ENCODE assay signal across 29 mouse cellular contexts in the genomic region with DNA sequence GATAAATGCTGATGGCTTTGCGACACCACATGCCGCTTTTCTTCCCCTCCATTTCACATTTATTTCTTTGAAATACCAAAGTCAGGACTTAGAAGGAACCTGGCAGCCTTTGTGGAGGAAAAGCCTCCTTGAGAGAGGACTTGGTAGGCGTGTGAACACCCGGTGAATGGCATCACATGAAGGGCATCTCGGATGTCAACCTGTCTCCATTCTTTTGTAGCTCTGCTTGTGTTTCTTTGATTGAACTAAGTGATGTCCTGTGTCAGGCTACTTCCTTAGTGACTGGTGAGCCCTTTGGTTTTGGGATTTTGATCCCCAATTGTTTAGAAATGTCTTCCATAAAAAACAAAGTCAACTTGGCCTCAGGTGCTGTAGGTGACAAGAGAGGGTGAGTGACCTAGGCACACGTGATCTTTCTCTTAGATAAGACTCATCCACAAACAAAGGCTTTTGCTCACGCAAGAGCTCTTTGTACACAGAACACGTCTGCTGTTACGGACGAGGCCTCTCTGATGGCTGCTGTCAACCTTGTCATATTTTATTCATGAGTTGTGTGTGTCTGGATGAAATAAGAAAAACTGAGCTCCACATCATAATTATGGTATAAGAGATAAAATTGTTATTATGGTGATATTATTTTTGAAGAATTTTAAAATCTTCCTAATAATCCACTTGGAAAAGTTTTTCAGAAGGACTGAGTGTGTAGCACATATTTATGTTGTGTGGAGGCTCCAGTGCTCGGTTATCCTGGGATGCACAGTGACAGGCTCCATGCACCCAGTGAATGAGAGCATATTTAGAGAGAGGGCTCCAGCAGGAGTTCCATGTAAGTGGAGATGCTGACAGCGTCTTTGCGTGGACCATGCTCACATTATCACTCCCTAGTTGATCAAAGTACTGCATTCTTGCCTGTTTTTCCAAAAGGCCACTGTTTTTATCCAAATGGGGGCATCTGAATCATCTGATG.
DNase-seq lines count a peak whose midpoint lies in the region; ATAC-seq lines count a peak whose summit lies in the region.
"Had no signal": no experiment of that assay in that cellular context is flagged by ENCODE, and none has a peak within 500 bp of the region (broad histone marks: within the 10 kb centered on the region; RNA-seq: fewer than 3 reads in every experiment).

No protein-coding gene starts in this region.

- H3K27ac ChIP-seq in hindbrain, embryonic 12.5 days, result no peak overlapping the region
- H3K27ac ChIP-seq in hindbrain, embryonic 16.5 days (ENCODE audit: low read depth, low read length), result no peak overlapping the region
- no peak overlapping the region for H3K27ac ChIP-seq in midbrain, embryonic 11.5 days (ENCODE audit: low read depth, low read length)
- no peak overlapping the region for H3K27ac ChIP-seq in midbrain, embryonic 10.5 days (replicated peaks)
- H3K27ac ChIP-seq in midbrain, embryonic 13.5 days, result peak overlapping the region; percentile 30; the same call in 1 of the 2 replicates
- H3K27ac ChIP-seq in midbrain, embryonic 16.5 days (ENCODE audit: low read length), result no peak overlapping the region
- H3K27ac ChIP-seq: embryonic facial prominence, embryonic 12.5 days; embryonic facial prominence, embryonic 15.5 days; forebrain, embryonic 12.5 days; forebrain, embryonic 15.5 days; heart, adult 2 months; heart, embryonic 10.5 days; heart, embryonic 13.5 days; hindbrain, embryonic 15.5 days had no signal

- H3K9me3 ChIP-seq in hindbrain, embryonic 12.5 days (replicated peaks), result no peaks in the 10 kb centered on the region
- no peaks in the 10 kb centered on the region for H3K9me3 ChIP-seq in hindbrain, embryonic 16.5 days (ENCODE audit: control insufficient read depth, low read length)
- H3K9me3 ChIP-seq in midbrain, embryonic 11.5 days (ENCODE audit: control insufficient read depth, low read length), result no peaks in the 10 kb centered on the region
- H3K9me3 ChIP-seq in midbrain, embryonic 10.5 days (replicated peaks), result no peaks in the 10 kb centered on the region
- H3K9me3 ChIP-seq in midbrain, embryonic 13.5 days, result no peaks in the 10 kb centered on the region
- H3K9me3 ChIP-seq in midbrain, embryonic 16.5 days (replicated peaks; ENCODE audit: control insufficient read depth, low read length, poor library complexity, severe bottlenecking), result no peaks in the 10 kb centered on the region
- H3K9me3 ChIP-seq: embryonic facial prominence, embryonic 12.5 days; embryonic facial prominence, embryonic 15.5 days; forebrain, embryonic 12.5 days; forebrain, embryonic 15.5 days; heart, embryonic 10.5 days; heart, embryonic 13.5 days; hindbrain, embryonic 15.5 days had no signal

- no peaks in the 10 kb centered on the region for H3K36me3 ChIP-seq in hindbrain, embryonic 12.5 days
- no peaks in the 10 kb centered on the region for H3K36me3 ChIP-seq in hindbrain, embryonic 16.5 days (ENCODE audit: control insufficient read depth, insufficient read depth, low read length)
- no peaks in the 10 kb centered on the region for H3K36me3 ChIP-seq in midbrain, embryonic 11.5 days (ENCODE audit: control insufficient read depth, insufficient read depth, low read length)
- no peaks in the 10 kb centered on the region for H3K36me3 ChIP-seq in midbrain, embryonic 10.5 days
- no peaks in the 10 kb centered on the region for H3K36me3 ChIP-seq in midbrain, embryonic 13.5 days
- H3K36me3 ChIP-seq in midbrain, embryonic 16.5 days (ENCODE audit: control insufficient read depth, insufficient read depth, low read length), result no peaks in the 10 kb centered on the region
- H3K36me3 ChIP-seq: embryonic facial prominence, embryonic 12.5 days; embryonic facial prominence, embryonic 15.5 days; forebrain, embryonic 12.5 days; forebrain, embryonic 15.5 days; G1E; heart, embryonic 10.5 days; heart, embryonic 13.5 days; hindbrain, embryonic 15.5 days had no signal

- ATAC-seq in hindbrain, embryonic 12.5 days (ENCODE audit: low FRiP score), result peak; percentile 74
- ATAC-seq in hindbrain, embryonic 16.5 days, result no peak
- ATAC-seq in midbrain, embryonic 11.5 days (ENCODE audit: low FRiP score), result 0 out of 2 replicates have a peak, but pooled peaks have one; percentile 67
- peak; percentile 86 for ATAC-seq in midbrain, embryonic 13.5 days
- ATAC-seq in midbrain, embryonic 16.5 days, result peak; percentile 64; the same call in 1 of the 2 replicates
- ATAC-seq: forebrain, embryonic 15.5 days; inflammation-experienced regulatory T-cells, adult 6 months; Patski had no signal

- no peaks in the 10 kb centered on the region for H3K27me3 ChIP-seq in hindbrain, embryonic 12.5 days
- no peaks in the 10 kb centered on the region for H3K27me3 ChIP-seq in hindbrain, embryonic 16.5 days (replicated peaks; ENCODE audit: control insufficient read depth, insufficient read depth, low read length)
- no peaks in the 10 kb centered on the region for H3K27me3 ChIP-seq in midbrain, embryonic 11.5 days (ENCODE audit: control insufficient read depth, insufficient read depth, low read length)
- H3K27me3 ChIP-seq in midbrain, embryonic 10.5 days (ENCODE audit: low read depth, poor library complexity, severe bottlenecking), result no peaks in the 10 kb centered on the region
- no peaks in the 10 kb centered on the region for H3K27me3 ChIP-seq in midbrain, embryonic 13.5 days
- H3K27me3 ChIP-seq in midbrain, embryonic 16.5 days (ENCODE audit: control insufficient read depth, insufficient read depth, low read depth, low read length), result no peaks in the 10 kb centered on the region
- H3K27me3 ChIP-seq: CH12.LX; embryonic facial prominence, embryonic 12.5 days; embryonic facial prominence, embryonic 15.5 days; forebrain, embryonic 12.5 days; forebrain, embryonic 15.5 days; heart, embryonic 13.5 days; hindbrain, embryonic 15.5 days; Patski had no signal

- H3K9ac ChIP-seq in hindbrain, embryonic 12.5 days, result no peak overlapping the region
- H3K9ac ChIP-seq in hindbrain, embryonic 16.5 days (ENCODE audit: low read depth, low read length), result no peak overlapping the region
- H3K9ac ChIP-seq in midbrain, embryonic 11.5 days (ENCODE audit: low read length), result no peak overlapping the region
- H3K9ac ChIP-seq in midbrain, embryonic 13.5 days (replicated peaks), result no peak overlapping the region
- no peak overlapping the region for H3K9ac ChIP-seq in midbrain, embryonic 16.5 days (ENCODE audit: low read depth, low read length)
- H3K9ac ChIP-seq: embryonic facial prominence, embryonic 12.5 days; embryonic facial prominence, embryonic 15.5 days; forebrain, embryonic 12.5 days; forebrain, embryonic 15.5 days; heart, embryonic 13.5 days; hindbrain, embryonic 15.5 days had no signal

- H3K4me2 ChIP-seq in hindbrain, embryonic 12.5 days (replicated peaks), result no peak overlapping the region
- no peak overlapping the region for H3K4me2 ChIP-seq in hindbrain, embryonic 16.5 days (ENCODE audit: low read length)
- H3K4me2 ChIP-seq in midbrain, embryonic 11.5 days, result no peak overlapping the region
- H3K4me2 ChIP-seq in midbrain, embryonic 13.5 days (replicated peaks), result no peak overlapping the region
- H3K4me2 ChIP-seq in midbrain, embryonic 16.5 days (ENCODE audit: low read length), result no peak overlapping the region
- H3K4me2 ChIP-seq: embryonic facial prominence, embryonic 12.5 days; embryonic facial prominence, embryonic 15.5 days; forebrain, embryonic 12.5 days; forebrain, embryonic 15.5 days; heart, embryonic 13.5 days; hindbrain, embryonic 15.5 days had no signal

- 67% methylated on average over 13 of the region's 13 CpGs for WGBS in hindbrain, embryonic 12.5 days
- 66% methylated on average over 13 of the region's 13 CpGs for WGBS in hindbrain, embryonic 16.5 days
- WGBS in midbrain, embryonic 11.5 days, result 85% methylated on average over 13 of the region's 13 CpGs
- WGBS in midbrain, embryonic 10.5 days, result 88% methylated on average over 13 of the region's 13 CpGs
- WGBS in midbrain, embryonic 13.5 days, result 59% methylated on average over 13 of the region's 13 CpGs
- WGBS in midbrain, embryonic 16.5 days, result 58% methylated on average over 13 of the region's 13 CpGs

- no peak overlapping the region for H3K4me3 ChIP-seq in hindbrain, embryonic 12.5 days
- H3K4me3 ChIP-seq in hindbrain, embryonic 16.5 days (ENCODE audit: low read length), result no peak overlapping the region
- H3K4me3 ChIP-seq in midbrain, embryonic 11.5 days (ENCODE audit: low read depth, low read length), result no peak overlapping the region
- no peak overlapping the region for H3K4me3 ChIP-seq in midbrain, embryonic 10.5 days
- no peak overlapping the region for H3K4me3 ChIP-seq in midbrain, embryonic 13.5 days (replicated peaks)
- H3K4me3 ChIP-seq in midbrain, embryonic 16.5 days (ENCODE audit: low read depth, low read length), result no peak overlapping the region
- H3K4me3 ChIP-seq: embryonic facial prominence, embryonic 12.5 days; embryonic facial prominence, embryonic 15.5 days; forebrain, embryonic 12.5 days; forebrain, embryonic 15.5 days; heart, adult 2 months; heart, embryonic 10.5 days; heart, embryonic 13.5 days; hindbrain, embryonic 15.5 days had no signal

- no peak for DNase-seq in midbrain, embryonic 11.5 days (ENCODE audit: low spot score, missing footprints)
- DNase-seq in midbrain, embryonic 10.5 days (ENCODE audit: low spot score), result no peak
- no peak for DNase-seq in gastrocnemius, postnatal 10 days
- DNase-seq: adrenal gland, postnatal 10 days; adrenal gland, postnatal 36 days; B cell, adult 2 months; cerebellum, adult 11 months; cerebellum, adult 2 months; cerebellum, adult 9-11 months; cerebellum, postnatal 25 days; gastrocnemius, postnatal 36 days; heart, adult 2 months; heart, postnatal 14 days; heart, postnatal 4 days had no signal

- H3K4me1 ChIP-seq in hindbrain, embryonic 12.5 days, result no peaks in the 10 kb centered on the region
- no peaks in the 10 kb centered on the region for H3K4me1 ChIP-seq in hindbrain, embryonic 16.5 days (ENCODE audit: control insufficient read depth, insufficient read depth, low read depth, low read length)
- H3K4me1 ChIP-seq in midbrain, embryonic 11.5 days (ENCODE audit: control insufficient read depth, insufficient read depth, low read length), result no peaks in the 10 kb centered on the region
- H3K4me1 ChIP-seq in midbrain, embryonic 10.5 days, result no peaks in the 10 kb centered on the region
- 0 out of 2 replicates have a peak, but pooled peaks cover 4% of the 10 kb centered on the region for H3K4me1 ChIP-seq in midbrain, embryonic 13.5 days (replicated peaks)
- H3K4me1 ChIP-seq in midbrain, embryonic 16.5 days (ENCODE audit: control insufficient read depth, insufficient read depth, low read length), result no peaks in the 10 kb centered on the region
- H3K4me1 ChIP-seq: embryonic facial prominence, embryonic 12.5 days; embryonic facial prominence, embryonic 15.5 days; forebrain, embryonic 12.5 days; forebrain, embryonic 15.5 days; heart, embryonic 10.5 days; heart, embryonic 13.5 days; hindbrain, embryonic 15.5 days had no signal
